28 mouse cellular contexts compared by ENCODE assay signal in the genomic region with DNA sequence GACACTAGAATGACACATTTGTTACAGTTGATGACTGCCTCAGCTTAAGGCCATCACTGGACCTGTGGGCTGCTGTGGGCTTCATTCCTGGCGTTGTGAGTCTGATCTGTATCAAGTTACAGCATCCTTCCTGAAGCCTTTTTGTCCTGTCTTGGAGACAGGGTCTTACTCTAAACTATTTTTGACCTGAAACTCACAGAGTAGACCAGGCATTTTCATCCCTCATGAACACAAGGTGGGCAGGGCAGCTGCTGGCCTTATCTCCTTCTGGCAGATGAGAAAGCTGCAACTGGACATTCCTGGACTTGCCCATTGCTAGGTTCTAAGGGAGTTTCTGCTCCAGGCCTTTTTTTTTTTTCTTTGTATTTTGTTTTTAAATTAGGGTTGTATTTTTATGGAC. TPM values are rescaled to one million over a fixed set of nuclear protein-coding genes. Genes with fewer than 3 reads are reported as not detected.
DNase-seq lines count a peak whose midpoint lies in the region; ATAC-seq and TF ChIP-seq lines count a peak whose summit lies in the region.
"Had no signal": no experiment of that assay in that cellular context is flagged by ENCODE, and none has a peak within 500 bp of the region (broad histone marks: within the 10 kb centered on the region; RNA-seq: fewer than 3 reads in every experiment).

No protein-coding gene starts in this region.

- peak; percentile 61 for ATAC-seq in heart, embryonic 11.5 days (replicated peaks; ENCODE audit: insufficient number of reproducible peaks, low FRiP score, low TSS enrichment)
- peak; percentile 65 for ATAC-seq in erythroid progenitor cell, adult 5-6 weeks (replicated peaks; ENCODE audit: low FRiP score, poor library complexity, severe bottlenecking)
- ATAC-seq in liver, embryonic 15.5 days (ENCODE audit: insufficient read depth), result peak; percentile 67
- no peak for ATAC-seq in midbrain, embryonic 13.5 days
- ATAC-seq in monocyte, adult 5-6 weeks (replicated peaks; ENCODE audit: insufficient number of reproducible peaks, low FRiP score, low TSS enrichment, poor library complexity, severe bottlenecking), result no peak
- ATAC-seq: midbrain, embryonic 15.5 days had no signal

- DNase-seq in heart, adult 9 months (ENCODE audit: low spot score in 2 of 2), result no peak
- DNase-seq: adrenal gland, postnatal 10 days; cerebellum, adult 11 months; cerebellum, adult 9-11 months; gastrocnemius, postnatal 36 days; heart, postnatal 14 days; kidney, adult 18-20 months; kidney, postnatal 4 days; lung, postnatal 36 days; thymus, postnatal 25 days had no signal

- H3K36me3 ChIP-seq in heart, embryonic 11.5 days (ENCODE audit: control insufficient read depth, insufficient read depth, low read length), result peaks cover 55% of the 10 kb centered on the region
- peaks cover 98% of the 10 kb centered on the region for H3K36me3 ChIP-seq in liver, embryonic 15.5 days (replicated peaks)
- peaks cover 99% of the 10 kb centered on the region for H3K36me3 ChIP-seq in midbrain, embryonic 13.5 days

- no peak overlapping the region for H3K4me2 ChIP-seq in heart, embryonic 11.5 days
- H3K4me2 ChIP-seq in liver, embryonic 15.5 days, result peak overlapping the region; percentile 62
- no peak overlapping the region for H3K4me2 ChIP-seq in midbrain, embryonic 13.5 days (replicated peaks)
- H3K4me2 ChIP-seq: embryonic facial prominence, embryonic 15.5 days; hindbrain, embryonic 13.5 days; lung, embryonic 15.5 days; midbrain, embryonic 15.5 days; neural tube, embryonic 13.5 days had no signal

- no peak overlapping the region for H3K9ac ChIP-seq in heart, embryonic 11.5 days (ENCODE audit: low read depth, low read length)
- H3K9ac ChIP-seq in liver, embryonic 15.5 days, result peak overlapping the region; percentile 60
- H3K9ac ChIP-seq in midbrain, embryonic 13.5 days (replicated peaks), result no peak overlapping the region
- H3K9ac ChIP-seq: embryonic facial prominence, embryonic 15.5 days; hindbrain, embryonic 13.5 days; lung, embryonic 15.5 days; midbrain, embryonic 15.5 days; neural tube, embryonic 13.5 days had no signal

- no peaks in the 10 kb centered on the region for H3K27me3 ChIP-seq in heart, embryonic 11.5 days (ENCODE audit: control insufficient read depth, insufficient read depth, low read length)
- no peaks in the 10 kb centered on the region for H3K27me3 ChIP-seq in liver, embryonic 15.5 days
- no peaks in the 10 kb centered on the region for H3K27me3 ChIP-seq in midbrain, embryonic 13.5 days
- H3K27me3 ChIP-seq: embryonic facial prominence, embryonic 15.5 days; hindbrain, embryonic 13.5 days; lung, embryonic 15.5 days; megakaryocyte, embryonic 14.5 days; midbrain, embryonic 15.5 days; neural tube, embryonic 13.5 days had no signal

- no peak for TF ChIP-seq POLR2A in bone marrow, adult 2 months (IDR thresholded peaks at IDR 0.05; ENCODE audit: borderline replicate concordance, control insufficient read depth, low read depth, low read length)

- no peaks in the 10 kb centered on the region for H3K9me3 ChIP-seq in heart, embryonic 11.5 days (replicated peaks; ENCODE audit: control insufficient read depth, low read length)
- H3K9me3 ChIP-seq in liver, embryonic 15.5 days (replicated peaks), result no peaks in the 10 kb centered on the region
- no peaks in the 10 kb centered on the region for H3K9me3 ChIP-seq in midbrain, embryonic 13.5 days
- H3K9me3 ChIP-seq: embryonic facial prominence, embryonic 15.5 days; heart, embryonic 10.5 days; hindbrain, embryonic 13.5 days; lung, embryonic 15.5 days; megakaryocyte, embryonic 14.5 days; midbrain, embryonic 15.5 days; neural tube, embryonic 13.5 days had no signal

- no peak for TF ChIP-seq CTCF in bone marrow, adult 2 months (IDR thresholded peaks at IDR 0.05; ENCODE audit: control insufficient read depth, insufficient read depth, low read length)

- 58% methylated on average over 1 of the region's 1 CpGs for WGBS in heart, embryonic 11.5 days (ENCODE audit: insufficient replicate concordance)
- WGBS in bone marrow, adult 2 months, result 74% methylated on average over 1 of the region's 1 CpGs
- 38% methylated on average over 1 of the region's 1 CpGs for WGBS in liver, embryonic 15.5 days (ENCODE audit: insufficient replicate concordance)
- 70% methylated on average over 1 of the region's 1 CpGs for WGBS in midbrain, embryonic 13.5 days

- H3K27ac ChIP-seq in heart, embryonic 11.5 days (ENCODE audit: low read depth, low read length), result no peak overlapping the region; the same call in 1 of the 2 replicates
- H3K27ac ChIP-seq in bone marrow, adult 2 months (ENCODE audit: control insufficient read depth, insufficient read depth, low read depth, low read length, poor library complexity), result peak overlapping the region; percentile 75
- H3K27ac ChIP-seq in liver, embryonic 15.5 days (replicated peaks), result peak overlapping the region; percentile 97
- H3K27ac ChIP-seq in midbrain, embryonic 13.5 days, result no peak overlapping the region
- H3K27ac ChIP-seq: embryonic facial prominence, embryonic 15.5 days; heart, embryonic 10.5 days; hindbrain, embryonic 13.5 days; lung, embryonic 15.5 days; midbrain, embryonic 15.5 days; neural tube, embryonic 13.5 days had no signal

- peaks cover 10% of the 10 kb centered on the region for H3K4me1 ChIP-seq in heart, embryonic 11.5 days (ENCODE audit: control insufficient read depth, insufficient read depth, low read length)
- peaks cover 6% of the 10 kb centered on the region; the same call in 1 of the 2 replicates for H3K4me1 ChIP-seq in bone marrow, adult 2 months (ENCODE audit: control insufficient read depth, insufficient read depth, low read length)
- peaks cover 80% of the 10 kb centered on the region for H3K4me1 ChIP-seq in liver, embryonic 15.5 days (replicated peaks)
- no peaks in the 10 kb centered on the region for H3K4me1 ChIP-seq in midbrain, embryonic 13.5 days (replicated peaks)
- H3K4me1 ChIP-seq: embryonic facial prominence, embryonic 15.5 days; hindbrain, embryonic 13.5 days; lung, embryonic 15.5 days; midbrain, embryonic 15.5 days; neural tube, embryonic 13.5 days had no signal

- H3K4me3 ChIP-seq in heart, embryonic 11.5 days (ENCODE audit: low read depth, low read length), result no peak overlapping the region
- H3K4me3 ChIP-seq in bone marrow, adult 2 months (replicated peaks; ENCODE audit: control insufficient read depth, low read depth, low read length), result no peak overlapping the region
- H3K4me3 ChIP-seq in liver, embryonic 15.5 days (replicated peaks), result no peak overlapping the region
- no peak overlapping the region for H3K4me3 ChIP-seq in midbrain, embryonic 13.5 days (replicated peaks)
- H3K4me3 ChIP-seq: embryonic facial prominence, embryonic 15.5 days; heart, embryonic 10.5 days; hindbrain, embryonic 13.5 days; lung, embryonic 15.5 days; megakaryocyte, embryonic 14.5 days; midbrain, embryonic 15.5 days; myocyte; neural tube, embryonic 13.5 days had no signal

RNA-seq across cellular contexts. Expression of gene Ube2c, which starts 11.0 kb away (rescaled TPM):
- 449 and 506 TPM in 2 replicates for polyA plus RNA-seq in heart, embryonic 11.5 days (2014; fragmentation: Nextera tagmentation; extraction: Ambion mirVana)
- 261 and 459 TPM in 2 replicates for polyA plus RNA-seq in bone marrow, adult 2 months (2011; ENCODE audit: insufficient read depth, insufficient read length, low replicate concordance, missing spikeins)
- 1,168 and 1,264 TPM in 2 replicates for total RNA-seq in erythroid progenitor cell, adult 5-6 weeks (2015; ENCODE audit: low replicate concordance)
- total RNA-seq in erythroid progenitor cell, adult 5-6 weeks (2017; ENCODE audit: low replicate concordance), result 649 and 1,020 TPM in 2 replicates
- polyA plus RNA-seq in liver, embryonic 15.5 days (2015; fragmentation: Nextera tagmentation; extraction: Ambion mirVana), result 682 and 720 TPM in 2 replicates
- 203 and 208 TPM in 2 replicates for polyA plus RNA-seq in midbrain, embryonic 13.5 days (2015; fragmentation: Nextera tagmentation; extraction: Ambion mirVana)
- total RNA-seq in monocyte, adult 5-6 weeks (2017), result 2.7 to 5.1 TPM (median 3.5 TPM) in 3 replicates
- total RNA-seq: left cerebral cortex, adult 18-20 months had no signal

RNA-seq across cellular contexts. Expression of gene Dnttip1, which starts 12.9 kb away (rescaled TPM):
- 52.6 and 57.3 TPM in 2 replicates for polyA plus RNA-seq in heart, embryonic 11.5 days (2014; fragmentation: Nextera tagmentation; extraction: Ambion mirVana)
- 35.3 and 47.6 TPM in 2 replicates for polyA plus RNA-seq in bone marrow, adult 2 months (2011; ENCODE audit: insufficient read depth, insufficient read length, low replicate concordance, missing spikeins)
- total RNA-seq in erythroid progenitor cell, adult 5-6 weeks (2015; ENCODE audit: low replicate concordance), result 64.6 and 69.2 TPM in 2 replicates
- 44.0 and 58.0 TPM in 2 replicates for total RNA-seq in erythroid progenitor cell, adult 5-6 weeks (2017; ENCODE audit: low replicate concordance)
- polyA plus RNA-seq in liver, embryonic 15.5 days (2015; fragmentation: Nextera tagmentation; extraction: Ambion mirVana), result 40.5 and 41.1 TPM in 2 replicates
- polyA plus RNA-seq in midbrain, embryonic 13.5 days (2015; fragmentation: Nextera tagmentation; extraction: Ambion mirVana), result 65.4 and 72.6 TPM in 2 replicates
- total RNA-seq in monocyte, adult 5-6 weeks (2017), result 18.2 to 23.6 TPM (median 20.1 TPM) in 3 replicates

RNA-seq across cellular contexts. Expression of gene Wfdc3, which starts 13.0 kb away (rescaled TPM):
- 0.19 TPM in 1 of 2 replicates, not detected in the other for polyA plus RNA-seq in heart, embryonic 11.5 days (2014; fragmentation: Nextera tagmentation; extraction: Ambion mirVana)
- 2.1 and 2.2 TPM in 2 replicates for polyA plus RNA-seq in bone marrow, adult 2 months (2011; ENCODE audit: insufficient read depth, insufficient read length, low replicate concordance, missing spikeins)
- total RNA-seq in erythroid progenitor cell, adult 5-6 weeks (2015; ENCODE audit: low replicate concordance), result 4.2 and 6.1 TPM in 2 replicates
- 2.3 and 2.8 TPM in 2 replicates for total RNA-seq in erythroid progenitor cell, adult 5-6 weeks (2017; ENCODE audit: low replicate concordance)
- polyA plus RNA-seq in liver, embryonic 15.5 days (2015; fragmentation: Nextera tagmentation; extraction: Ambion mirVana), result 2.3 and 2.4 TPM in 2 replicates
- 1.2 and 1.3 TPM in 2 replicates for polyA plus RNA-seq in midbrain, embryonic 13.5 days (2015; fragmentation: Nextera tagmentation; extraction: Ambion mirVana)
- total RNA-seq in monocyte, adult 5-6 weeks (2017), result not detected in 3 replicates
- total RNA-seq: gastrocnemius, adult 18-20 months; gastrocnemius, postnatal 36 days had no signal

RNA-seq across cellular contexts. Expression of gene Tnnc2, which starts 21.1 kb away (rescaled TPM):
- 0.48 and 1.4 TPM in 2 replicates for polyA plus RNA-seq in heart, embryonic 11.5 days (2014; fragmentation: Nextera tagmentation; extraction: Ambion mirVana)
- polyA plus RNA-seq in bone marrow, adult 2 months (2011; ENCODE audit: insufficient read depth, insufficient read length, low replicate concordance, missing spikeins), result 9.6 and 12.2 TPM in 2 replicates
- not detected in 2 replicates for total RNA-seq in erythroid progenitor cell, adult 5-6 weeks (2015; ENCODE audit: low replicate concordance)
- not detected in 2 replicates for total RNA-seq in erythroid progenitor cell, adult 5-6 weeks (2017; ENCODE audit: low replicate concordance)
- polyA plus RNA-seq in liver, embryonic 15.5 days (2015; fragmentation: Nextera tagmentation; extraction: Ambion mirVana), result 27.2 and 51.1 TPM in 2 replicates
- polyA plus RNA-seq in midbrain, embryonic 13.5 days (2015; fragmentation: Nextera tagmentation; extraction: Ambion mirVana), result not detected in 2 replicates
- total RNA-seq in monocyte, adult 5-6 weeks (2017), result not detected in 3 replicates
- total RNA-seq: common myeloid progenitor, adult 5-6 weeks; heart, postnatal 14 days had no signal
- polyA plus RNA-seq: forebrain, embryonic 11.5 days; midbrain, embryonic 15.5 days had no signal

RNA-seq across cellular contexts. Expression of gene Snx21, which starts 26.9 kb away (rescaled TPM):
- 25.1 and 27.2 TPM in 2 replicates for polyA plus RNA-seq in heart, embryonic 11.5 days (2014; fragmentation: Nextera tagmentation; extraction: Ambion mirVana)
- 2.3 and 5.8 TPM in 2 replicates for polyA plus RNA-seq in bone marrow, adult 2 months (2011; ENCODE audit: insufficient read depth, insufficient read length, low replicate concordance, missing spikeins)
- total RNA-seq in erythroid progenitor cell, adult 5-6 weeks (2015; ENCODE audit: low replicate concordance), result not detected in 2 replicates
- 0.13 TPM in 1 of 2 replicates, not detected in the other for total RNA-seq in erythroid progenitor cell, adult 5-6 weeks (2017; ENCODE audit: low replicate concordance)
- polyA plus RNA-seq in liver, embryonic 15.5 days (2015; fragmentation: Nextera tagmentation; extraction: Ambion mirVana), result 5.6 and 7.9 TPM in 2 replicates
- polyA plus RNA-seq in midbrain, embryonic 13.5 days (2015; fragmentation: Nextera tagmentation; extraction: Ambion mirVana), result 17.2 and 19.1 TPM in 2 replicates
- 2.9 to 6.0 TPM (median 5.5 TPM) in 3 replicates for total RNA-seq in monocyte, adult 5-6 weeks (2017)

Comparison
In these comparisons a context has a peak if more than half of its experiments do, and no peak if none do; other contexts are left out.
1. ATAC-seq: peak in heart, embryonic 11.5 days (single experiment), erythroid progenitor cell, adult 5-6 weeks (single experiment) and liver, embryonic 15.5 days (single experiment); none in midbrain, embryonic 13.5 days (single experiment) and monocyte, adult 5-6 weeks (single experiment).
2. H3K27ac ChIP-seq: peak in bone marrow, adult 2 months (single experiment) and liver, embryonic 15.5 days (single experiment); none in heart, embryonic 11.5 days (single experiment) and midbrain, embryonic 13.5 days (single experiment).